Mouse (Mus musculus): Measurements from ENCODE around the gene Zbtb34.

GRCm38 (mm10) chr2:33429339-33429738 is 1.8 kb downstream of the Zbtb34 start:
- TF ChIP-seq POLR2A (IDR thresholded peaks at IDR 0.05; ENCODE audit: borderline replicate concordance, insufficient read depth, low read length) = no peak
- no peak for TF ChIP-seq CTCF (IDR thresholded peaks at IDR 0.05; ENCODE audit: borderline replicate concordance, insufficient read depth, low read depth, low read length)
